Mouse (Mus musculus) stomach, postnatal 0 days (tissue): ENCODE measurements around the gene Tnik. TPM values are rescaled to one million over a fixed set of nuclear protein-coding genes. Genes with fewer than 3 reads are reported as not detected.

Source experiments
- ATAC-seq: fragments of 200-750 bp; cut with Nextera tagmentation; 2 replicates; pipeline ENCODE4 v1.8.0; 2017; ENCODE audit not compliant: low FRiP score, low TSS enrichment
- DNase-seq: peaks from one replicate; pipeline ENCODE4 v3.0.0-alpha.2; 2016; ENCODE audit warnings: low spot score
- H3K27ac ChIP-seq: fragments of 300-500 bp; sonication (generic); replicated peaks from 2 replicates; pipeline ENCODE4 v1.5.1; 2014; ENCODE audit warnings: mild to moderate bottlenecking, control low read depth
- H3K27me3 ChIP-seq: fragments of 300-500 bp; sonication (generic); 2 replicates; pipeline ENCODE4 v1.6.1; 2014; ENCODE audit warnings: low read length; ENCODE audit not compliant: control insufficient read depth, insufficient read depth
- H3K36me3 ChIP-seq: fragments of 300-500 bp; sonication (generic); 2 replicates; pipeline ENCODE4 v1.6.1; 2014; ENCODE audit warnings: low read length, mixed read lengths; ENCODE audit not compliant: control insufficient read depth, insufficient read depth
- H3K4me1 ChIP-seq: fragments of 300-500 bp; sonication (generic); replicated peaks from 2 replicates; pipeline ENCODE4 v1.6.1; 2014; ENCODE audit warnings: antibody characterized with exemption; ENCODE audit not compliant: control insufficient read depth, insufficient read depth
- H3K4me2 ChIP-seq: fragments of 300-500 bp; sonication (generic); replicated peaks from 2 replicates; pipeline ENCODE4 v1.6.1; 2014; ENCODE audit warnings: low read depth, mild to moderate bottlenecking, control low read depth, moderate library complexity
- H3K4me3 ChIP-seq: fragments of 300-500 bp; sonication (generic); 2 replicates; pipeline ENCODE4 v1.5.1; 2014; ENCODE audit warnings: low read depth, low read length, control low read depth
- H3K9ac ChIP-seq: fragments of 300-500 bp; sonication (generic); 2 replicates; pipeline ENCODE4 v1.6.1; 2014; ENCODE audit warnings: mild to moderate bottlenecking, low read length, control low read depth, mixed read lengths
- H3K9me3 ChIP-seq: fragments of 300-500 bp; sonication (generic); 2 replicates; pipeline ENCODE4 v1.6.1; 2016; ENCODE audit warnings: low read length; ENCODE audit not compliant: control insufficient read depth
- CTCF ChIP-seq: IDR thresholded peaks from 2 replicates; pipeline ENCODE4 v1.5.1; 2016; ENCODE audit warnings: antibody characterized with exemption, low read depth, mild to moderate bottlenecking, moderate library complexity
- EP300 ChIP-seq: optimal IDR thresholded peaks from 2 replicates; pipeline ENCODE3; 2016; ENCODE audit warnings: antibody characterized with exemption
- WGBS: fragments of 180-500 bp; shearing (Covaris S2); extraction: QIAGEN DNeasy Blood & Tissue Kit; methylation state at CpG from one replicate; pipeline ENCODE4 v1.1.7; 2014; 5-methylcytosine and 5-hydroxymethylcytosine counted together
- polyA plus RNA-seq: library from polyadenylated mRNA; unstranded; fragments of >200 nt; fragmentation: Nextera tagmentation; extraction: Ambion mirVana; gene quantifications from 2 replicates; pipeline ENCODE4 v1.2.1, GENCODE M21; 2015

Tnik gene
- polyA plus RNA-seq, 1 experiment from 2014 or later = 4.6 TPM

GRCm38 (mm10) chr3:28616386-28616785, 353.4 kb downstream of the Tnik start:
- Histone ChIP-seq H3K27ac (no peak overlapping the region), H3K36me3 (no peaks in the 10 kb centered on the region; the same call in 1 of the 2 replicates), H3K4me2 (no peak overlapping the region), H3K4me3 (no peak overlapping the region), H3K9me3 (no peaks in the 10 kb centered on the region), H3K27me3 (no peaks in the 10 kb centered on the region), H3K4me1 (no peaks in the 10 kb centered on the region), H3K9ac (no peak overlapping the region)
- TF ChIP-seq CTCF (no peak), EP300 (no peak)
- DNase-seq (no peak), ATAC-seq (no peak)
- WGBS = 31% methylated on average over 1 of the region's 1 CpGs

GRCm38 (mm10) chr3:28617008-28617627, 354.1 kb downstream of the Tnik start:
- Histone ChIP-seq H3K9me3 (no peaks in the 10 kb centered on the region), H3K27me3 (no peaks in the 10 kb centered on the region), H3K4me3 (no peak overlapping the region), H3K4me2 (no peak overlapping the region), H3K9ac (no peak overlapping the region), H3K4me1 (no peaks in the 10 kb centered on the region), H3K27ac (no peak overlapping the region), H3K36me3 (no peaks in the 10 kb centered on the region; the same call in 1 of the 2 replicates)
- WGBS = 89% methylated on average over 5 of the region's 5 CpGs
- no peak for DNase-seq
- TF ChIP-seq CTCF = no peak
- no peak for TF ChIP-seq EP300
- no peak for ATAC-seq

- no peaks in the 10 kb centered on the region for H3K27me3 ChIP-seq
- ATAC-seq (no peak), DNase-seq (no peak)
- no peak overlapping the region for H3K4me2 ChIP-seq
- H3K4me3 ChIP-seq = no peak overlapping the region
- H3K9me3 ChIP-seq = no peaks in the 10 kb centered on the region
- no peak for TF ChIP-seq CTCF
- TF ChIP-seq EP300 = no peak
- H3K9ac ChIP-seq = no peak overlapping the region
- 60% methylated on average over 2 of the region's 2 CpGs for WGBS
- H3K36me3 ChIP-seq = no peaks in the 10 kb centered on the region; the same call in 1 of the 2 replicates
- no peaks in the 10 kb centered on the region for H3K4me1 ChIP-seq
- H3K27ac ChIP-seq = no peak overlapping the region
Measured at GRCm38 (mm10) chr3:28621792-28622191, 358.8 kb downstream of the Tnik start.

- 94% methylated on average over 6 of the region's 6 CpGs for WGBS
- no peak overlapping the region for H3K9ac ChIP-seq
- no peak for ATAC-seq
Measured at GRCm38 (mm10) chr3:28626816-28627215, 363.8 kb downstream of the Tnik start.

GRCm38 (mm10) chr3:28636778-28637177, 373.8 kb downstream of the Tnik start:
- H3K27ac ChIP-seq = no peak overlapping the region
- H3K4me3 ChIP-seq = no peak overlapping the region
- H3K4me2 ChIP-seq = no peak overlapping the region
- DNase-seq (no peak), ATAC-seq (no peak)
- H3K36me3 ChIP-seq = no peaks in the 10 kb centered on the region
- no peak for TF ChIP-seq EP300
- TF ChIP-seq CTCF = no peak
- no peaks in the 10 kb centered on the region for H3K9me3 ChIP-seq
- H3K9ac ChIP-seq = no peak overlapping the region
- H3K4me1 ChIP-seq = no peaks in the 10 kb centered on the region
- WGBS = 94% methylated on average over 4 of the region's 4 CpGs
- H3K27me3 ChIP-seq = no peaks in the 10 kb centered on the region

More at GRCm38 (mm10) chr3:28626816-28627215, 363.8 kb downstream of the Tnik start:
- no peak overlapping the region for H3K27ac ChIP-seq
- no peak overlapping the region for H3K4me2 ChIP-seq
- TF ChIP-seq CTCF (no peak), EP300 (no peak)
- no peak for DNase-seq
- H3K27me3 ChIP-seq = no peaks in the 10 kb centered on the region
- no peaks in the 10 kb centered on the region for H3K4me1 ChIP-seq
- H3K4me3 ChIP-seq = no peak overlapping the region
- no peaks in the 10 kb centered on the region for H3K36me3 ChIP-seq
- no peaks in the 10 kb centered on the region for H3K9me3 ChIP-seq

GRCm38 (mm10) chr3:28638957-28639356, 375.9 kb downstream of the Tnik start:
- DNase-seq = no peak
- no peak for ATAC-seq
- H3K27me3 ChIP-seq = no peaks in the 10 kb centered on the region
- H3K36me3 ChIP-seq = no peaks in the 10 kb centered on the region
- H3K4me3 ChIP-seq = no peak overlapping the region
- no peaks in the 10 kb centered on the region for H3K9me3 ChIP-seq
- H3K27ac ChIP-seq = no peak overlapping the region
- TF ChIP-seq CTCF (no peak), EP300 (no peak)
- no peak overlapping the region for H3K9ac ChIP-seq
- no peak overlapping the region for H3K4me2 ChIP-seq
- 72% methylated on average over 2 of the region's 2 CpGs for WGBS
- no peaks in the 10 kb centered on the region for H3K4me1 ChIP-seq
